Mouse (Mus musculus) thymus, adult 2 months (tissue): ENCODE data around the gene Yap1. TPM values are rescaled to one million over a fixed set of nuclear protein-coding genes. Genes with fewer than 3 reads are reported as not detected.

Experiments
- DNase-seq: peaks from one replicate; pipeline ENCODE4 v3.0.0; 2021
- H3K27ac ChIP-seq: fragments of 200-500 bp; 2 replicates; pipeline ENCODE4 v1.5.1; 2012; ENCODE audit warnings: low read length, control low read depth; ENCODE audit not compliant: control insufficient read depth, insufficient read depth
- H3K27me3 ChIP-seq: fragments of 200-500 bp; 2 replicates; pipeline ENCODE4 v1.6.1; 2012; ENCODE audit warnings: mild to moderate bottlenecking, low read length, moderate library complexity, mixed read lengths; ENCODE audit not compliant: control insufficient read depth, insufficient read depth
- H3K36me3 ChIP-seq: fragments of 200-500 bp; 2 replicates; pipeline ENCODE4 v1.6.1; 2012; ENCODE audit warnings: mild to moderate bottlenecking, low read length, moderate library complexity; ENCODE audit not compliant: control insufficient read depth, insufficient read depth
- H3K4me1 ChIP-seq: fragments of 200-500 bp; replicated peaks from 2 replicates; pipeline ENCODE4 v1.6.1; 2012; ENCODE audit warnings: low read length; ENCODE audit not compliant: control insufficient read depth, insufficient read depth
- H3K4me3 ChIP-seq: fragments of 200-500 bp; 2 replicates; pipeline ENCODE4 v1.5.1; 2012; ENCODE audit warnings: mild to moderate bottlenecking, low read length, control low read depth, moderate library complexity; ENCODE audit not compliant: control insufficient read depth, insufficient read depth
- CTCF ChIP-seq: fragments of 200-500 bp; IDR thresholded peaks from 2 replicates; pipeline ENCODE4 v1.5.1; 2012; ENCODE audit warnings: mild to moderate bottlenecking, control low read depth, low read length, moderate library complexity, borderline replicate concordance; ENCODE audit not compliant: control insufficient read depth, poor library complexity, insufficient read depth; ENCODE audit errors: extremely low read depth
- POLR2A ChIP-seq: fragments of 200-500 bp; IDR thresholded peaks from 2 replicates; pipeline ENCODE4 v1.6.1; 2012; ENCODE audit warnings: mild to moderate bottlenecking, low read length, control low read depth, moderate library complexity; ENCODE audit not compliant: control insufficient read depth, poor library complexity, insufficient read depth; ENCODE audit errors: extremely low read depth
- WGBS: fragments of 180-500 bp; shearing (Covaris S2); methylation state at CpG from one replicate; pipeline ENCODE4 v1.1.7; 2018; 5-methylcytosine and 5-hydroxymethylcytosine counted together
- polyA plus RNA-seq: library from polyadenylated mRNA; depleted of rRNA; stranded (reverse); fragments of >200 nt; gene quantifications from 2 replicates; pipeline ENCODE4 v1.2.3, GENCODE M21; 2012

Gene Yap1
- polyA plus RNA-seq, 1 experiment = 14.4 TPM

DNA sequence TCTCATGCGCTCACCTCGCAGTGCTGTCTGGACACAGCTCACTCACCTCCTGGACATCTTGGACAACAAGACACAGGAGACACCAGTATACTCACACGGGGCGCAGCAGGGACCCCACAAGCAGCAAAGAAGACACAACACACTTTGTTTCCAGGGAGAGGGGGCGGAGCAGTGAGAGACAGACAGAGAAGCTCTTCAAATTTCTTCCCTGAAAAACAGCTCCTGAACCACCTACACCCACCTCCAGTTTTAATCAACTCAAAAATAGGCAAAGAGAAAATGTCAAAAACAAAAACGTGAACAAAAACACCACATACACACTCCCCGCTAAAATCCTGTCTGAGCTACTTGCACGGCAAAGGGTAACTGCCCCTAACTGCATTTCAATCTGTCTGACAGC lies 48.0 kb downstream of the Yap1 start:
- TF ChIP-seq CTCF = no peak
- no peak for TF ChIP-seq POLR2A
- H3K27ac ChIP-seq = no peak overlapping the region
- H3K4me1 ChIP-seq = no peaks in the 10 kb centered on the region
- no peaks in the 10 kb centered on the region for H3K27me3 ChIP-seq
- DNase-seq = no peak
- H3K4me3 ChIP-seq = no peak overlapping the region
- 94% methylated on average over 8 of the region's 8 CpGs for WGBS
- no peaks in the 10 kb centered on the region for H3K36me3 ChIP-seq

DNA sequence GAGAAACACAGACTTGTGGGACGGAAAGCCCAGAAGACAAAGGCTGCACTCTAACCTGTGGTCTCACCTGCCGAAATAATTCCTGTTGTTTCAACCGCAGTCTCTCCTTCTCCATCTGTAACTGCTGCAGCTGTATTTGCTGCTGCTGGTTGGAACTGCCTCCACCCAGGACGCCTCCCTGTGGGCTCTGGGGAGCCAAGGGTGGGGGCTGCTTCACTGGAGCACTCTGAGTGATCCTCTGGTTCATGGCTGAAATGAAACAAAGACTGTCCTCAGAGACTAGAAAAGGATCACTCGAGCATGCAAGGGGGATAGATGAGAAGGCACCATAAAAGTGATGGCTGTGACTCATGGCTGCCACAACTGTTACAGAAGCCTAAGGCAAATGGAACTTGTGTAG lies 51.5 kb downstream of the Yap1 start:
- no peaks in the 10 kb centered on the region for H3K36me3 ChIP-seq
- WGBS = 84% methylated on average over 5 of the region's 5 CpGs
- H3K27ac ChIP-seq = no peak overlapping the region
- no peaks in the 10 kb centered on the region for H3K27me3 ChIP-seq
- no peak overlapping the region for H3K4me3 ChIP-seq
- H3K4me1 ChIP-seq = no peaks in the 10 kb centered on the region
- no peak for DNase-seq
- TF ChIP-seq POLR2A (no peak), CTCF (no peak)

DNA sequence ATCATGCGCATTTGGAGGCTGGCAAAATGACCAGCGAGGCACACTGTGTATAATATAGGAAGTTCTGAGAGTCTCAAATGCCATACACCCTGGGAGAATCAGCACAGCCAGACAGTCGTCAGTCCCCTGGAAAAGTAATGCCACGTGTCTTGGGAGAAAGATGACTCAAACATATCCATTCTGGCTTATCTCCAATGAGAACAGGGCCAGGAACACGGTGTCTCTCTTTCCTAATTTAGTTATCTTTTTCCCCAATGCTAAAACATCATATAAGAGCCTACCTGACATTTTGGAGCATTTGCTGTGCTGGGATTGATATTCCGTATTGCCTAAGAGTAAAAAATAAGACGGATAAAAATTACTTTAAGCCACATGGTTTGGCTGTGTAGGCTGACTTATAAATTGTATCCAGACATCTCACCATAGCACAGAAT lies 54.2 kb downstream of the Yap1 start:
- TF ChIP-seq CTCF (no peak), POLR2A (no peak)
- no peak for DNase-seq
- H3K4me3 ChIP-seq = no peak overlapping the region
- H3K36me3 ChIP-seq = no peaks in the 10 kb centered on the region
- H3K27me3 ChIP-seq = no peaks in the 10 kb centered on the region
- H3K4me1 ChIP-seq = no peaks in the 10 kb centered on the region
- no peak overlapping the region for H3K27ac ChIP-seq
- WGBS = 92% methylated on average over 7 of the region's 7 CpGs

DNA sequence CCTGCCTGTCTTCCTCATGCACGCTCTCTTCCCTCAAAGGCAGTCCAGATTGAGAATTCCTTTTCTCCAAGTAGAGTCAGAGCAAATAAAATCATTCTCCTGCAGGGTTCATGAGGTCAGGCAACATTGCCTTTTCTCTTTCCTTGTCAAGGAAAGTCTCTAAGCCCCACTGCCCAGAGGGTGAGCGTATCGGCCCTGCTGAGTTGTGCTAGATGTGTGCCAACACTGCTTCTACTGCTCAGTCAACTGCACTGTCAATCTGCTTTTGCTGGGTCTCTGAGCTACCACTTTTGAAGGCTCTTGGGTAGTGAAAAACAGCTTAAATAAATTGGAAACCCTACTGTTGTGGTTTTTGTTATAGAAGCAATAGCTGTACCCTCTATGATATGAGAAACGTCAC lies 56.5 kb downstream of the Yap1 start:
- DNase-seq = no peak
- WGBS = 93% methylated on average over 4 of the region's 4 CpGs
- H3K27ac ChIP-seq = no peak overlapping the region
- H3K4me1 ChIP-seq = no peaks in the 10 kb centered on the region
- no peak overlapping the region for H3K4me3 ChIP-seq
- no peaks in the 10 kb centered on the region for H3K36me3 ChIP-seq
- no peaks in the 10 kb centered on the region for H3K27me3 ChIP-seq
- TF ChIP-seq CTCF (no peak), POLR2A (no peak)

DNA sequence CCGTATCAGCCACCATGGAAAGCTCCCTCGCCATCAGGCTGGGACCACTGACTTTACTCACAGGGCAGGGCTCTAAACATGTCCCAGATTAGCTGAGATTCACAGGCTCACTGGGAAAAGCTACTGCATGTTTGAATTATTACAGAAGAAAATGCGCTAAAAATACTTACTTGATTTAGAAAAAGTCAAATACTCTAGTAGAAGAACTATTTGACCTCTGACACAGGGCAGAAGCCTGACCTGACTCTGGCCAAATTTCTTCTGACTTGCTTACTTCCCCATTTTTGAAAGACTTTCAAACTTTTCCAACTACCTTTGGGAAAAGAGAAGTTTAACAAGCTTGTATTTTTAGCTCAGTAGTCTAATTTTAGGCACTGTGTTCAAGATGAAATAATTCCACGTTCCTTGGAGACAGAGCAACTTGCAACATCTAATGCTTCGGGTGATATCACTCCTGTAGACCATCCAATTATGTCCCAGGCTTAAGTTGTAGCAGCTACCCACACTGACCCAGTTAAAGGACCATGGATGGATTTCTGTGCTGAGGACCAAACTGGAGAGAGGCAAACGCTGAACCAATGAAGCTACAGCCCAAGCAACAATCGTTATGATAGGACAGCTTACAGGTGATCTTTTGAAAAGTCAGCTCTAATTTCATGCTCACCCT lies 60.5 kb downstream of the Yap1 start:
- DNase-seq = no peak
- Histone ChIP-seq H3K4me1 (no peaks in the 10 kb centered on the region), H3K27me3 (no peaks in the 10 kb centered on the region), H3K36me3 (no peaks in the 10 kb centered on the region), H3K4me3 (no peak overlapping the region), H3K27ac (no peak overlapping the region)
- TF ChIP-seq CTCF = no peak
- no peak for TF ChIP-seq POLR2A
- WGBS = 63% methylated on average over 7 of the region's 7 CpGs

DNA sequence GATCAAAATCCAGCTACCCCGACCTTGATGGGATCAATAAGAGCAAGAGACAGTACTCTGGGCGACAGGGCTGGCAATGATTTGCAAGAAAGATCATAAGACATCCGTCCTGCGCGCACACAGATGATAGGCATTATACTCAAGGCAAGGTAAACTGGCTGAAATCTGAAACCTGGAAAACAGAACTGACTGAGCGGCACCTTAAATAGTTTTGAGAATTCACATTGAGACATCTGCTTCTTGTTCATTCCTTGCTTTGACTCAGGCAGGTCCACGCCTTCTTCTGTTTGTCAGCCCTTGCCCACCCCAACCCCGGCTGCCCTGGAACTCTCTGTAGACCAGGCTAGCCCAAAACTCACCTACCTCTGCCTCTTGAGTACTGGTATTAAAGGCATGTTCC lies 61.7 kb downstream of the Yap1 start:
- no peaks in the 10 kb centered on the region for H3K4me1 ChIP-seq
- no peaks in the 10 kb centered on the region for H3K27me3 ChIP-seq
- no peak for DNase-seq
- no peak overlapping the region for H3K4me3 ChIP-seq
- 95% methylated on average over 8 of the region's 8 CpGs for WGBS
- no peaks in the 10 kb centered on the region for H3K36me3 ChIP-seq
- TF ChIP-seq CTCF (no peak), POLR2A (no peak)
- no peak overlapping the region for H3K27ac ChIP-seq

DNA sequence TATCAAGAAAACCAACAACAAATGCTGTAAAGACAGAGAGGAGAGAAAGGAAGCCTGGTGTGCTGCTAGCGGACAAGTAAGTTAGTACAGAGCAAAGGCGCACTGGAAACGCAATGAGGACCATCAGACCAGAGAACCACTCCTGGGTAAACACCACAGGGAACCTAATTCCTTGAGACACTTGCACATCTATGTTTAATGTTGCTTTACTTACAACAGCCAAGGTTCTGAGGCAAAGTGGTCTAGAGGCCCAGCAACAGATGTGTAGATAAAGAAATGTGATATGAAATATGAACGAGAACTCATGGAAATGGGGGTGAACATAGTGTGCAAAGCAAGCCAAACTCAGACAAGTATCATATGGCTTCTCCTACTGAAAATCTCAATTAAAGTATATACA lies 64.3 kb downstream of the Yap1 start:
- H3K27ac ChIP-seq = no peak overlapping the region
- no peaks in the 10 kb centered on the region for H3K36me3 ChIP-seq
- no peak for DNase-seq
- H3K4me3 ChIP-seq = no peak overlapping the region
- no peaks in the 10 kb centered on the region for H3K4me1 ChIP-seq
- H3K27me3 ChIP-seq = no peaks in the 10 kb centered on the region
- 88% methylated on average over 4 of the region's 4 CpGs for WGBS
- TF ChIP-seq POLR2A (no peak), CTCF (no peak)
